Mouse (Mus musculus): ENCODE results near the gene Plekhm1. TPM values are rescaled to one million over a fixed set of nuclear protein-coding genes. Genes with fewer than 3 reads are reported as not detected.
A peak's percentile ranks its signal among the peaks of the same experiment; 100 is the strongest.
"Not testable (repeated sequence)": the region's sequence is repeated elsewhere in the genome, so short reads cannot be mapped to it uniquely, and the experiment has no call there.

Plekhm1 gene
- total RNA-seq, 2 experiments from 2014 or later, result 15.5 to 16.9 TPM

DNA sequence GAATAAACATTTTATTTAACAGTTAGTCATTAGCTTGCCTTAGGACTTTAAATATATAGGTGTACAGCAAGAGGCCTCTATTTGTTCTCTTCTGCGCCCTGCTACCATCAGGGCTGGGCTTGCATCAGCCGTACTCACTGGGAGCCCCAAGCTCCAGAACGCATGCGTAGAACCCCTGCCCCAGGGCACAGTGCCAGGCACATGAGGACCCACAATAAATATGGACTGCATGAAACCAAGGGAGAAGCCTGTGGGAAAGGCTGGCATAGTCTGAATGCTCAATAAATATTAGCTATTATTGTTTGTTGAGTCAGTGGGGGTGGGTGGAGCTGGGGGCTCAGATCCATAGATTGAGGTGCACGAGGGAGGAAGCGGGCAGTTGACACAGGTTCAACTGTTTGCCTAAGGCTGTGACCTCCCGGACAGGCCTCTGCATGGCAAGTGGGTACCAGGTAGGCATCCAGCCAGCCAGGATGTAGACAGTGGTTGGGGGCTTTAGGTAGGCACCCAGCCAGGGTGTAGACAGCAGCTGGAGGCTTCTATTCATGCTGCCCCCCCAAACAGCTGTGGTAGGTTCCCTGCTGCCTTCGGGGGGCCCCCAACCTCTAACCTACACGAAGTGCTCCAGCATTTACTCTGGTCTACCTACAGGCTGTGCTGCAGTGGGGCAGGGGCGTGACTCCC is 80.8 kb downstream of the Plekhm1 start:
- DNase-seq (ENCODE audit: low spot score in 2 of 2), result no peak
- intact Hi-C loops (cut with DNase I), result loop anchor here (2.0 kb wide), 1 partner anchor 223 kb away; no protein-coding TSS in a partner anchor

- no peak for DNase-seq (ENCODE audit: low spot score in 2 of 2)
- intact Hi-C loops (cut with DNase I), result no loop called here
Observed at GRCm38 (mm10) chr11:103330651-103331319, 81.7 kb downstream of the Plekhm1 start.

GRCm38 (mm10) chr11:103326950-103327349 is 85.5 kb downstream of the Plekhm1 start:
- DNase-seq (ENCODE audit: low spot score in 2 of 2), result peak; percentile 87 to 89
- intact Hi-C loops (cut with DNase I), result loop anchor here (1.0 to 5.0 kb wide), 2 partner anchors 60 to 94 kb away; partner anchors contain the start of gene Map3k14

DNA sequence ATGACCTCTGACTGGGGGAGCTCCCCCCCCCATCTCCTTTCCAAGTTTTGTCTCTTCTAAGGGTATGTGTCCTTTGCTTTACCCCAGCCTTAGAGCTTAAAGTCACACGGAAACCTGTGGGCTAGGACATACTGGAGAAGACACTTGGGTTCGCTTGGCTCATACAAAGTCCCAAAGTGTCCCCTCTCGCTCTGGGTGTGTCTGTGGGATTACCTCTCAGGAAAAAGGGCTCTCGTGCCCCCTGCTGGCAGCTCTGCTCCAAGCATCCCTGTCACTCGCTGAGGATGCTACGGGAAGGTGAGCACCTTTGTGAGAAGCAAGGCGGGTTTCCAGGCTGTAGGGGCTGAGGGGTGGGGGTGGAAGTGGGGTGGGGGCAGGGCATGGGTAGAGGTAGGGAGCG is 87.3 kb downstream of the Plekhm1 start:
- intact Hi-C loops (cut with DNase I), result loop anchor here (1.0 to 5.0 kb wide), 2 partner anchors 58 to 157 kb away; partner anchors contain the start of gene Map3k14

GRCm38 (mm10) chr11:103324723-103325122 is 87.8 kb downstream of the Plekhm1 start:
- DNase-seq (ENCODE audit: low spot score in 2 of 2), result no peak
- intact Hi-C loops (cut with DNase I), result loop anchor here (1.0 to 5.0 kb wide), 3 partner anchors 57 to 222 kb away; partner anchors contain the start of genes Acbd4, Map3k14 and Plcd3

More for the DNA sequence above, 87.3 kb downstream of the Plekhm1 start:
- peak; percentile 60 to 80 for DNase-seq (ENCODE audit: low spot score in 2 of 2)

- intact Hi-C loops (cut with DNase I), result loop anchor here (5.0 kb wide), 1 partner anchor 221 kb away; the partner anchor contains the start of genes Acbd4 and Plcd3
- DNase-seq (ENCODE audit: low spot score in 2 of 2), result not testable (repeated sequence)
Observed at GRCm38 (mm10) chr11:103322832-103323231, 89.7 kb downstream of the Plekhm1 start.

DNA sequence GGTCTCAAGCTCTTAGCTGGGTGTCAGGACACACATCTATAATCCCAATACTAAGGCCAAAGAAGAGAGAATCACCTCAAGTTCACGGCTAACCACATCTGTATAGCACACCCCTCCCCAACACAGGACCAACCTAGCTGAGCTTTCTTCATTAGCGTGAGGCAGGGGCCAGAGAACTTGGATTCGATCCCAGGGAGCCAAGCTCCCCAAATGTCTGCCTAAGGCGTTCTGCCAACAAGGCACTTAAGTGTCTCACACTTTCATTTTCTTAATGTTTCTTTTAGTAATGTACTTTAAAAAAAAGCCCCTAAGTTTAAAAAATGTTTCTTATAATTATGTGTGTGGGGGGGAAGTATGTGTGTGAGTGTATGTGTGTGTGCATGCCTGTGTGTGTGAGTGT is 91.8 kb downstream of the Plekhm1 start:
- intact Hi-C loops (cut with DNase I), result loop anchor here (5.0 kb wide), 1 partner anchor 218 kb away; the partner anchor contains the start of genes Acbd4 and Plcd3
- no peak for DNase-seq (ENCODE audit: low spot score in 2 of 2)

DNA sequence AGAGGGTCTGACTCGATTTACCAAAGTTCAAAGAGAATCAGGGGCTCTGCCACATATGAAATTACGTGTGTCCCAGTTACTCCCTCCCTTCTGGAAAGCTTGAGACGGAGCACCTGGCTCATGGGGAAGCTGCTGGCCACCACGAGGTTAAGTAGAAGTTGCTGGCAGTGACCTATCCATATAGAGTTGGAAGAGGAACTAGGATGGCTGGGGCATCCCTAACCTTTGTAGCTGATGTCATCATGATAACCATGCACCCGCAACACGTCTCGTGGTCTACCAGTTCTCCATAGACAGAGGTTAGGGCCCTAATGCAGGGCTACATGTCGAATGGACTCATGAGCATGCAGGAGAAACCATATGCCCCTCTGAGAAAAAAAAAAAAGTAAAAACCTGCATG is 92.3 kb downstream of the Plekhm1 start:
- intact Hi-C loops (cut with DNase I), result loop anchor here (5.0 kb wide), 1 partner anchor 218 kb away; the partner anchor contains the start of genes Acbd4 and Plcd3
- no peak for DNase-seq (ENCODE audit: low spot score in 2 of 2)

DNA sequence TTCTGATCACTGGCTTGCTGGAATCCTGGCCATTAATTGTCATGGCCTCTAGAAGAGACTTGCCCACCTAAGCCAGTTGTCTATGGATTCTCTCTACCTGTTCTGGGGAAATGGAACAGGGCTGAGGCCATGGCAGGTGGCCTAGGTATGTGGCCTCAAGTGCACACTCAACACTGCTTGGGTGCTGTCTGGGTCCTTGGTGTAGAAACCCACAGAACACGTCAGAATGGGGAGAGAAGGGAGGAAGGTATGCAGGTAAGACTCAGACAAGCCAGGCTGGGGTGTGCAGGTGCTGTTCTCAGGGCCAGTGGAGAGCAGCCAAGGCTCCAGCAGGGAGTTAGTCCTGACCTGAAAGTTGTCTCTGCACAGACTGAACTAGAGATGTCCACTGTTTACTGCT is 94.4 kb downstream of the Plekhm1 start:
- DNase-seq (ENCODE audit: low spot score in 2 of 2), result no peak
- intact Hi-C loops (cut with DNase I), result no loop called here

GRCm38 (mm10) chr11:103315379-103315778 is 97.1 kb downstream of the Plekhm1 start:
- intact Hi-C loops (cut with DNase I), result no loop called here
- no peak for DNase-seq (ENCODE audit: low spot score in 2 of 2)

DNA sequence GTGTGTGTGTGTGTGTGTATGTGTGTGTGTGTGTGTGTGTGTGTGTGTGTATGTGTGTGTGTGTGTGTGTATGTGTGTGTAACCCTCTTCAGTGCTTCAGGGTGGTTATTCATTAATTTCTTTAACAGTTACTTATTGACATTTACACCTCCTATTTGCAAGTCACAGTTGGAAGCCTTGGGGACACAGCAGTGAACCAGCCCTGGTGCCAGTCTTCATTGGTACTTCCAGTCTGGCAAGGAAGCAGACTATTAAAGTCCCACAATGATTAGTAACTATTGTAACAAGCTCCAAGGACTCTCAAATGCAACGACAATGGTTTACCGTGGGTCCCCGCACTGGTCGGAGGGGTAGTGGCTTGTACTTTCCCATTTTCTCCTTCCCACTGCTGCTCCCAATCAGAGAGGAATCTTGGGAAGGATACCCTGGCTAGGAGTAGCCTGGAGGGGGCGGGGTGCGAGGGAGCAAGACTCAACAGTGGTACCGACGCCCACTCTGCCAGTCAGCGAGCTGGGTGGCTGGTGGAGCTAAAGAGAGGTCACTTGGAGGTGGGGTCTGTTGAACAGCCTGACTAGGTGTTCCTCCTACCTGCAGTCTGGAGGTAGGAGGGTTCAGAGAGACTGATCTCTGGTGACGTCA is 97.6 kb downstream of the Plekhm1 start:
- intact Hi-C loops (cut with DNase I), result no loop called here
- DNase-seq (ENCODE audit: low spot score in 2 of 2), result no peak

Other genes starting within 250 kb of the Plekhm1 start
- 100 to 1,000 TPM; 132 to 143 TPM for gene Fmnl1, start 241.6 kb downstream of the Plekhm1 start, total RNA-seq (2021)
- 1 to 10 TPM; 2.3 TPM for gene 1700023F06Rik, start 204.1 kb downstream of the Plekhm1 start, total RNA-seq (2021)
- 1 to 10 TPM; 1.0 to 1.2 TPM for gene Spata32, start 194.3 kb downstream of the Plekhm1 start, total RNA-seq (2021)
- gene Map3k14, start 145.2 kb downstream of the Plekhm1 start, total RNA-seq (2021), result 1 to 10 TPM; 2.6 to 3.8 TPM
- 10 to 100 TPM; 10.8 to 12.4 TPM for gene Arhgap27, start 49.0 kb downstream of the Plekhm1 start, total RNA-seq (2021)
- gene Lrrc37a, start 91.9 kb upstream of the Plekhm1 start, total RNA-seq (2021), result not detected
- under 1 TPM in 1 of 2 experiments, not detected in 1; 0.04 TPM for gene Gm884, start 208.5 kb upstream of the Plekhm1 start, total RNA-seq (2021)
- gene Lyzl6, start 226.2 kb upstream of the Plekhm1 start, total RNA-seq (2021), result not detected
- gene Rprml, start 236.9 kb upstream of the Plekhm1 start, total RNA-seq (2021), result 100 to 1,000 TPM; 114 to 120 TPM